Mouse (Mus musculus) C2C12 (cell line): ENCODE measurements around the gene 1700102P08Rik. TPM values are rescaled to one million over a fixed set of nuclear protein-coding genes. Genes with fewer than 3 reads are reported as not detected.

Source experiments
- H3K27me3 ChIP-seq: one replicate; pipeline ENCODE4 v1.6.1; 2011; ENCODE audit not compliant: control insufficient read depth, insufficient read depth, insufficient read length
- H3K36me3 ChIP-seq: one replicate; pipeline ENCODE4 v1.6.1; 2011; ENCODE audit not compliant: control insufficient read depth, insufficient read depth
- H3K4me3 ChIP-seq: one replicate; pipeline ENCODE4 v1.5.1; 2011; ENCODE audit warnings: mild to moderate bottlenecking, control low read depth; ENCODE audit not compliant: poor library complexity, insufficient read depth, severe bottlenecking
- H3K79me2 ChIP-seq: one replicate; pipeline ENCODE4 v1.6.1; 2011; ENCODE audit not compliant: control insufficient read depth, insufficient read depth
- H3K79me3 ChIP-seq: one replicate; pipeline ENCODE4 v1.6.1; 2011; ENCODE audit warnings: low read depth, control low read depth
- H3ac ChIP-seq: one replicate; pipeline ENCODE3; 2011; ENCODE audit warnings: low read depth; ENCODE audit not compliant: control insufficient read depth, insufficient read length
- CEBPB ChIP-seq: IDR thresholded peaks from one replicate; pipeline ENCODE4 v1.6.1; 2011; ENCODE audit warnings: low read depth, mild to moderate bottlenecking, control low read depth, moderate library complexity
- CTCF ChIP-seq: IDR thresholded peaks from one replicate; pipeline ENCODE4 v1.5.1; 2011; ENCODE audit not compliant: control insufficient read depth, insufficient read depth, insufficient read length
- FOSL1 ChIP-seq: IDR thresholded peaks from one replicate; pipeline ENCODE4 v1.8.0; 2011; ENCODE audit warnings: mild to moderate bottlenecking, low read length; ENCODE audit not compliant: poor library complexity, insufficient read depth, severe bottlenecking
- MAX ChIP-seq: IDR thresholded peaks from one replicate; pipeline ENCODE4 v1.6.1; 2011; ENCODE audit warnings: mild to moderate bottlenecking, control low read depth
- MYOD1 ChIP-seq: IDR thresholded peaks from one replicate; pipeline ENCODE4 v1.6.1; 2011; ENCODE audit warnings: low read depth; ENCODE audit not compliant: control insufficient read depth, insufficient read length
- MYOG ChIP-seq: IDR thresholded peaks from one replicate; pipeline ENCODE4 v1.6.1; 2011; ENCODE audit not compliant: control insufficient read depth, insufficient read length; ENCODE audit errors: extremely low read depth
- USF1 ChIP-seq: IDR thresholded peaks from one replicate; pipeline ENCODE4 v1.6.1; 2011; ENCODE audit warnings: low read depth, mild to moderate bottlenecking, control low read depth, moderate library complexity
- polyA plus RNA-seq: library from polyadenylated mRNA; unstranded; fragments of >200 nt; fragmentation: generic; extraction: Trizol; gene quantifications from one replicate; pipeline ENCODE4 v1.2.1, GENCODE M21; 2012; ENCODE audit warnings: missing spikeins

The 1700102P08Rik gene
- polyA plus RNA-seq, 1 experiment = 0.16 TPM

DNA sequence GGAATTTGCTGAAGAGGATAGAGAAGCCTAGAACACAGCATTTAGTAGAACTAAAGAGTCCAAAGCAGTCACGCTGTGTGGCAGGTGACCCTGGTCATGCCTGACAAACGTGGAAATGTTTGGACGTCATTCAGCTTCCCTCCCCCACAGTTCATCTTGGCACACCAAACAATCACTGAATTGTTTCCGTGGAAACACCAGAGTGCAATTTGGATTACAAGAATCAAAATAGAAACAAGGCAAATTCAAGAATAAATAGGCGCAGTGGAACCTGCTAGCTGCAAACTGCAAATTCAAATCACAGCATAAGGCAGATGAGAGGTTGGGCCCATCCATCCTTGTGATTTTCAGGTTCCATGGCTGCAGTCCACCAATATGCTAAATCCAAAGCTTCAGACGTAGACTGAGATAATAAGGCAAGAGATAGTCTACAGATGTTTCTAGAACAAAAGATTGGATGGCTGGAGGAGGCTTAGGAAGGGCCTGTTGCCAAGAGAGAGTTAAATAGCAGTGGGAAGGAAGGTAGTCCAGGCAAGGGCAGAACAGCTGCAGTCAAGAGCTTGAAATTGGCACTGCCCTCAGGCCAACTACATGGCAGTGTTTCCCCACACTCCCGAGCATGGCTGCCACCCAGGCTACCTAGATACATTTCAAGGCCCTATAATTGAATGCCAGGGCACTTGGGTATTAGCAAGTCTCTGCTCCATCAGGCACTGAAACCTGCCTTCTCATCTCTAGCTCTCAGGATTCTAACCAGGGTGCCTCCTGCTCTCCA, 8.8 kb downstream of the 1700102P08Rik start:
- Histone ChIP-seq H3ac (no peak overlapping the region), H3K79me3 (no peaks in the 10 kb centered on the region), H3K36me3 (no peaks in the 10 kb centered on the region), H3K79me2 (no peaks in the 10 kb centered on the region), H3K4me3 (no peak overlapping the region), H3K27me3 (no peaks in the 10 kb centered on the region)
- no peak for TF ChIP-seq MYOD1
- no peak for TF ChIP-seq CEBPB
- no peak for TF ChIP-seq MYOG

DNA sequence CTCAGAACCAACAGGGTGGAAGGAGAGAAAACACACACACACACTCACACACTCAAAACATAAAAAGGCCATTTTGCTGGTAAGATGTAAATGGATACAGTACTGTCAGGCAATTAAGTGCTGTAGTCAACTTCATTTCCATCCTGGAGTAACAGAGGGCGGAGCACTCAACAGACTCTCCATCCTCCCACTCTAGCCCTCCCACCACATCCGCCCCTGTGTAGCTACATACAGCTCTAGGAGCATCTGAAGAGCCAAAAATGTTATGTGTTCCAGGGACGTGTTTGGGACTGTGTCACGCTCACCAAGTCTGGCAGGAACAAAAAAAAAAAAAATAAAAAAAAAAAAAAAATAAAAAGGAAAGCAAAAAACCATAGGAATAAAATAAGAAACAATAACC, 10.5 kb downstream of the 1700102P08Rik start:
- no peaks in the 10 kb centered on the region for H3K36me3 ChIP-seq
- TF ChIP-seq MYOG = no peak
- no peak for TF ChIP-seq USF1
- TF ChIP-seq FOSL1 = no peak
- no peak for TF ChIP-seq MAX

DNA sequence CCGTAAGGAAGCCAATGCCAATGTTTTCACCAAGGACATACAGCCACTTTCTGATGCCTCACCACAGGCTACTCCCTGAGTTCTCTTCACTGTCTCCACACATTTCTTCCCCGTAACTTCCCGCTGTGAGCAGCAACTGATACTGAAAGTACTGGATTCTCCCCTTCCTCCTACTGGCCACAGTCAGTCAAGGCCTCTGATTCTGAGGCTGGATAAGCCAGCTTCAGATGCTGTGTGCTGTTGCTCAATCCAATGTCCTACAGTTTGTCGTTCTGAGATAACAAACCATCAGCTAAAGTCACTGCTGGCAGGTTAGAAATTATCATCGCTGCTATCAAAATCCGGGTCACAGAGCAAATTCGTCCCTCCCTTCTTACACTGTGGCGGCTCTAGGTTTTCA, 11.8 kb downstream of the 1700102P08Rik start:
- Histone ChIP-seq H3K36me3 (no peaks in the 10 kb centered on the region), H3K4me3 (no peak overlapping the region), H3K79me3 (no peaks in the 10 kb centered on the region), H3K27me3 (no peaks in the 10 kb centered on the region), H3ac (no peak overlapping the region), H3K79me2 (no peaks in the 10 kb centered on the region)
- no peak for TF ChIP-seq MYOD1

More for the DNA sequence above, 10.5 kb downstream of the 1700102P08Rik start:
- no peak overlapping the region for H3K4me3 ChIP-seq
- H3K27me3 ChIP-seq = no peaks in the 10 kb centered on the region
- no peaks in the 10 kb centered on the region for H3K79me2 ChIP-seq
- H3ac ChIP-seq = no peak overlapping the region
- no peaks in the 10 kb centered on the region for H3K79me3 ChIP-seq

DNA sequence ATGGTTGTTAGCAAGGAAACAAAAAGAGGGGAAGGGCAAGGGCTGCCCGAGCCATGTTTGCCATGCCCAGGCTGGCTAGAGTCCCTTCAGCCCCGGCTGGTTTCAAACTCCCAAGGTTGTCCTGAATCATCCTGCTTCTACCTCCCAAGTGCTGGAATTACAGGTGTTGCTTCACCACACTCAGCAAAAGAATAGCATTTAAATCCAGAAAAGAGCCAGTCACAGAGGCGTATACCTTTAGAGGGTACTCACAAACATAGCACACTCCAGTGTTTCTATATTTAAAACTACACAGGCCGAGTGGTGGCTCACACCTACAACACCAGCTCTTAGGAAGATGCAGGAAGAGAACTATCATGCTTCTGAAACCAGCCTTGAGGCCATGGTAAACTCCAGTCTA, 16.9 kb downstream of the 1700102P08Rik start:
- no peaks in the 10 kb centered on the region for H3K79me3 ChIP-seq
- H3K79me2 ChIP-seq = no peaks in the 10 kb centered on the region
- H3K4me3 ChIP-seq = no peak overlapping the region
- no peaks in the 10 kb centered on the region for H3K27me3 ChIP-seq
- no peak for TF ChIP-seq MYOG
- no peak for TF ChIP-seq USF1
- no peak for TF ChIP-seq CTCF
- no peak for TF ChIP-seq MAX
- no peak for TF ChIP-seq FOSL1
- no peaks in the 10 kb centered on the region for H3K36me3 ChIP-seq
- H3ac ChIP-seq = no peak overlapping the region

DNA sequence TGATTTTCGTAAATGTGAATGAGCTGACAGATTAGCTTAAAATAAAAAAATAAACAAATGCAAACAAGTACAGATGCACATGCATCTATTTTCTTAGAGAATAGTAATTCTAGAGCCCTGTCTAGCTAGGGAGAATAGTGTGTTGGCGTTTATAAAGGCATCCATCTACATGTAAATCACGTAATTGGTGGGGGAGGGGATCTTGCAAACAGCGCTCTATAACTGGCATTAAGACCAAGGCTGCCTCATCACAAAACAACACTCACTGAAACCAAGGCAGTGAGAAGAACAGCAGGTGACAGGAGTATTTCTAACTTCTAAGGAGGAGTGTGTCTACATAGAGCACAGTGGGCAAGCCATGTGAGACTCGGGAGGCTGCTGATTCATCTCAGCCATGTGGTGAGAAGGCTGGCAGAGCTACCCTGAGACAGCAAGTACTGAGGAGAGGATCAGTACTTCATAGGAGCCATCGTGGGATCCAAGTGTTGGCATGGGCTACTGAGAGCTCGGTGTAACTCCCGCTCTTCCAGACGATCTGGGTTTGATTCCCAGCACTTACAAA, 18.9 kb downstream of the 1700102P08Rik start:
- TF ChIP-seq MYOD1 (no peak), MAX (no peak), FOSL1 (no peak), CEBPB (no peak), MYOG (no peak), USF1 (no peak), CTCF (no peak)
- no peaks in the 10 kb centered on the region for H3K27me3 ChIP-seq
- no peaks in the 10 kb centered on the region for H3K79me2 ChIP-seq
- no peaks in the 10 kb centered on the region for H3K36me3 ChIP-seq
- no peaks in the 10 kb centered on the region for H3K79me3 ChIP-seq
- H3ac ChIP-seq = no peak overlapping the region
- no peak overlapping the region for H3K4me3 ChIP-seq

DNA sequence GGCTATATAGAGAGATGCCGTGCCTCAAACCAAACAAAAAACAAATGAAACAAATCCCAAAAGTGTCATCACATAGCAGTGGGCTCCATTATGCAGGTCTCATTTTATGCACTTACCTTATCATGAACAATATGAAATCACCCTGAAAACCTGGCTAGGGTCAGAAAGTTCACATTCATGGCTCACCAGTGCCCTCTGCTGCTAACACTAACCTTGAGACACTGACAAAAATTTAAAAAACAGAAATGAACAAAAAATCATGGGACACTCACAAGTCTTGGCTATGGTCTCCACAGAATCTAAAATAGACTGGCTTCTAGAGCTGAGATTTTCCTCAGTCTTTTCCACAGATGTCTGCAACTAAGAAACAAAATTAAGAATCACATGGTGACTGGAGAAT, 19.6 kb downstream of the 1700102P08Rik start:
- H3ac ChIP-seq = no peak overlapping the region
- H3K27me3 ChIP-seq = no peaks in the 10 kb centered on the region
- no peak overlapping the region for H3K4me3 ChIP-seq
- no peaks in the 10 kb centered on the region for H3K79me2 ChIP-seq
- no peak for TF ChIP-seq FOSL1
- TF ChIP-seq MYOG = no peak
- no peak for TF ChIP-seq MAX
- TF ChIP-seq CTCF = no peak
- TF ChIP-seq USF1 = no peak
- TF ChIP-seq MYOD1 = no peak
- no peaks in the 10 kb centered on the region for H3K79me3 ChIP-seq
- no peaks in the 10 kb centered on the region for H3K36me3 ChIP-seq
